Mouse (Mus musculus) heart, embryonic 12.5 days (tissue): ENCODE measurements around the gene Dennd1a. TPM values are rescaled to one million over a fixed set of nuclear protein-coding genes. Genes with fewer than 3 reads are reported as not detected.

Experiments
- ATAC-seq: fragments of 200-750 bp; cut with Nextera tagmentation; 2 replicates; pipeline ENCODE4 v1.8.0; 2017; ENCODE audit warnings: moderate TSS enrichment, moderate library complexity; ENCODE audit not compliant: insufficient number of reproducible peaks, low FRiP score
- H3K27ac ChIP-seq: fragments of 300-500 bp; sonication (generic); 2 replicates; pipeline ENCODE4 v1.5.1; 2016; ENCODE audit warnings: mild to moderate bottlenecking, moderate library complexity; ENCODE audit not compliant: poor library complexity, severe bottlenecking
- H3K27me3 ChIP-seq: fragments of 300-500 bp; sonication (generic); replicated peaks from 2 replicates; pipeline ENCODE4 v1.6.1; 2016; ENCODE audit warnings: mild to moderate bottlenecking, moderate library complexity
- H3K36me3 ChIP-seq: fragments of 300-500 bp; sonication (generic); 2 replicates; pipeline ENCODE4 v1.6.1; 2016; ENCODE audit warnings: mild to moderate bottlenecking, moderate library complexity
- H3K4me1 ChIP-seq: fragments of 300-500 bp; sonication (generic); replicated peaks from 2 replicates; pipeline ENCODE4 v1.6.1; 2016; ENCODE audit warnings: mild to moderate bottlenecking
- H3K4me2 ChIP-seq: fragments of 300-500 bp; sonication (generic); 2 replicates; pipeline ENCODE4 v1.6.1; 2016; ENCODE audit warnings: mild to moderate bottlenecking, moderate library complexity
- H3K4me3 ChIP-seq: fragments of 300-500 bp; sonication (generic); 2 replicates; pipeline ENCODE4 v1.5.1; 2016; ENCODE audit warnings: mild to moderate bottlenecking
- H3K9ac ChIP-seq: fragments of 300-500 bp; sonication (generic); 2 replicates; pipeline ENCODE4 v1.6.1; 2016; ENCODE audit warnings: mild to moderate bottlenecking, moderate library complexity
- H3K9me3 ChIP-seq: fragments of 300-500 bp; sonication (generic); replicated peaks from 2 replicates; pipeline ENCODE4 v1.6.1; 2016; ENCODE audit warnings: mild to moderate bottlenecking, moderate library complexity
- WGBS: fragments of 180-500 bp; shearing (Covaris S2); methylation state at CpG from one replicate; pipeline ENCODE4 v1.1.7; 2016; 5-methylcytosine and 5-hydroxymethylcytosine counted together
- polyA plus RNA-seq: library from polyadenylated mRNA; unstranded; fragments of >200 nt; fragmentation: Nextera tagmentation; extraction: Ambion mirVana; gene quantifications from 2 replicates; pipeline ENCODE4 v1.2.1, GENCODE M21; 2016

Dennd1a gene
- polyA plus RNA-seq, 1 experiment from 2014 or later = 15.8 TPM

DNA sequence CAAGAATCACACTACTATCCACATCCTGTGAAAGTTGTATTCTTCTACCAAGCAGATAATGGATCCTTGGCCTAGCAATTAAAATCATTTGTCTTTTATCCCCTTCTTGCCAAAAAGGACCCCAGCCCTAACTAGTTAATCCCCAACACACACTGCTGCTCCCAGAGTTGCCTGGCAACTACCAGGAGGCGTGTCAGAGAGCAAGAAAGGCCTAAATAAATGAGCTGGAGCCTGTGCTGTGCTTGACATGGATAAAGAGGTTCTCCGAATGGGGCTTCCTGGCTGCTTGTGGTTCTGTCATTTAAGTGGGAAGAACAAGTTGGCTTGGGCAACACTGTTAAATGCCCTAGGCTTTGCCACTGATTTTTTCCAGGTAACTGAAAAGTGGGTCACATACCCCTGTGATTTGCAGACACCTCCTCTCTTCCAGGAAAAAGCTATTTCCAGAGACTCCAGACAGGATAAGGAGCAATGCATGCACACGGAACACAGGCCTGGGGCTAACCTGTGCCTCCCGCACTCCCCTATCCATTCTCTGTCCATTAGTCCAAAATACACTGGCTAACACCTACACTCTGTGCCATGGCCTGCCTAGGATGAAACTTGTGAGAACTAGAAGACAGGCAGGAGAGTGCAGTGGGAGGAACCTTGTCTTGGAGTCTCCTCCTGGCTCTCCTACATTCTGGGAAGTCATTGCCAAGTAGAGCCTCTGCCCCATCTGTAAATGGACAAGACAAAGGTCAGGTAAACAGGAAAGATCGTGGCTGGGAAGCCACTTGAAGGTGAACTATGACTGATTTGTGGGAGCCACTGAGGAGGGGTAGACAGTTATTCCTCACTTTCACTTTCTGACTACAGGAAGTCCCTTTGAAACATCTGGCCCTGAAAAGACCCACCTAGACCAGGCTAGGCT is 355.9 kb downstream of the Dennd1a start:
- WGBS = 68% methylated on average over 5 of the region's 5 CpGs
- Histone ChIP-seq H3K4me2 (no peak overlapping the region), H3K27me3 (no peaks in the 10 kb centered on the region), H3K27ac (no peak overlapping the region), H3K4me3 (no peak overlapping the region), H3K9ac (no peak overlapping the region), H3K4me1 (peaks cover 3% of the 10 kb centered on the region; the same call in 1 of the 2 replicates), H3K9me3 (no peaks in the 10 kb centered on the region), H3K36me3 (peaks cover 3% of the 10 kb centered on the region; the same call in 1 of the 2 replicates)
- ATAC-seq = no peak

DNA sequence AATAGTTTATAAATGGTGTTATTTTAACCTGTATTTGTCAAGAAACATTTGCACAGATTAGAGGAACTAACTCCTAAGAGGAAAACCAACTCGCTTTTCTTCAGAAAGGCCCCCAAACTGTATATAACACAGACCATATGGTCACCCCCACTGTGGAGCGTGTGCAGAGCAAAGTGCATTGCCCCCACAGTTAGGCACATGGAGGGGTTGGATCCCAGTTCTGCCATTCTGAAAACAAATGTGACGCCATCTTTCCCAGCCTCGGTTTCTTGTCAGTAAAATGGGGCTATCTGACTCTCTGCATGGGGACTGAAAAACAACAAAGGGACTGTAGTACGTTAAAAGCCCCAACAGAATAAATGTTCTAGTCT is 361.1 kb downstream of the Dennd1a start:
- H3K9ac ChIP-seq = no peak overlapping the region
- no peak overlapping the region for H3K4me2 ChIP-seq
- H3K27me3 ChIP-seq = no peaks in the 10 kb centered on the region
- ATAC-seq = no peak
- peaks cover 3% of the 10 kb centered on the region; the same call in 1 of the 2 replicates for H3K4me1 ChIP-seq
- H3K4me3 ChIP-seq = no peak overlapping the region
- no peaks in the 10 kb centered on the region for H3K36me3 ChIP-seq
- H3K9me3 ChIP-seq = no peaks in the 10 kb centered on the region
- 65% methylated on average over 5 of the region's 5 CpGs for WGBS
- no peak overlapping the region for H3K27ac ChIP-seq

DNA sequence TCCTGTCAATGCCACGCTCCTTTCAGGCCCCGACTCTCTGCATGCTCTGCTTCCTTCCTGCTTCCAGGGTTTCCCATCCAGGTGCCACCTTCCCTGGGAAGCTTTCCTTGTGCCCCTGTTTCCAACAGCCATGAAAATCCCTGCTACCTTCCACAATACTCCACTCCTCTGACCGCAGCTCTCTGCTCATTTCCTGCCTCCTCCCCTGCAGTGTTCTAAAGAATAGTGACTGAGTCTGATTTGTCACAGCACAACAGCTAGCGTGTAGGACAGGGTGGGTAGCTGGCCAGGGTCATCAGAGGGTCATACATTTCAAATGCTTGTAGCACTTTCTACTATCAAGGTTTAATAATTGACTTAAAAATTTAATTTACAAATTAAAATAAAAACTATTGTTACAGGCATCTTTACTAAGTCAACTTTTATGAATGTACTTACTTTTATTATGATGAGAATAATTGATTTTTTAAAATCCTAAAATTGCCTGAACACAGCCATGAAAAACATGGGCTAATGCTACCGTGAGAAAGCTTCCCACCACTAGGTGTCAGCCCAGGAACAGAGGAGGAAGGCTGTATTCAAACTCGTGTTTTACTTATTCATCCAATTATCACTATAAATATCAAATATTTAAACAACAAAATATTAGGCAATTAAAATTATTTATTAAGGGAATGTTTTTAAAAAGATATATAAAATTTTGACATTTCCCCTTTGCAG is 361.6 kb downstream of the Dennd1a start:
- no peak for ATAC-seq
- 36% methylated on average over 6 of the region's 6 CpGs for WGBS
- H3K36me3 ChIP-seq = no peaks in the 10 kb centered on the region
- no peaks in the 10 kb centered on the region for H3K27me3 ChIP-seq
- no peak overlapping the region for H3K27ac ChIP-seq
- peaks cover 3% of the 10 kb centered on the region; the same call in 1 of the 2 replicates for H3K4me1 ChIP-seq
- no peaks in the 10 kb centered on the region for H3K9me3 ChIP-seq
- H3K4me3 ChIP-seq = no peak overlapping the region
- H3K4me2 ChIP-seq = no peak overlapping the region
- no peak overlapping the region for H3K9ac ChIP-seq

DNA sequence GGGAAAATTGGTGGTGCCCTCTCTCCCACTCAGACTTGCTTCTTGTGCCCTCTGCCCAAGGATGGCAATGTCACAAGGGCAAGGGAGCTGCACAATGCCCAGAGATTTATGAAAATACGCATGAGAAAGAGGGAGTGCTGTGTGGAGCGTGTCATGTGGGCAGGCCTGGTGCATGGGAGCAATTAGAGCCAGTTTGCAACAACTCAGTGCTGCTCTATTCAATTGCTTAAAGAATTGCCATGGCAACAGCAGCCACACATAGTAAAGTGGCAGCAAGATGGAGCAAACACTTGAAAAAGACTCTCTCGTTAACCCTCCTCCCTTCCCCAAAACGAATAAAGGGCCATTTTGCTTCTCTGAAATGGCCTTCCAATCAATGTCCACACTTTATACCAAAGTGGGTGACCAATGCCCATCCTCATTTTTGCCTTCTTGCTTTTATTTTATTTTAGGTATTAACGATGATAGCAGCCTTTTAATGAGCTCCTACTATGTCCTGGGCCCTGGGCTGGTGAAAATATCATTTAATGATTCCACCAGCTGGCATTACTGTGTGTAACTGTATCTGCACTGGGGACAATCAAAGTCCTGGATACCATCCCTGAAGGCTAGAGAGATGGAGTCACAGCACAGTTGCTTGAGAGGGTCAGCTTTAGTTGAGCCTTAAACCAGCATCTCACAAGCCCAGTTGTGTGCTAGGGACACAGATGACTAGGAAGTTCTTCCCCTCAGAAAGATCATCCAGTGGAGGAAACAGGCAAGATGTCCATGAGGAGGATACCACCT is 378.3 kb downstream of the Dennd1a start:
- 80% methylated on average over 5 of the region's 5 CpGs for WGBS
- Histone ChIP-seq H3K27me3 (no peaks in the 10 kb centered on the region), H3K4me2 (no peak overlapping the region), H3K27ac (no peak overlapping the region), H3K36me3 (no peaks in the 10 kb centered on the region), H3K4me3 (no peak overlapping the region), H3K4me1 (peaks cover 8% of the 10 kb centered on the region), H3K9me3 (no peaks in the 10 kb centered on the region), H3K9ac (no peak overlapping the region)
- ATAC-seq = no peak

DNA sequence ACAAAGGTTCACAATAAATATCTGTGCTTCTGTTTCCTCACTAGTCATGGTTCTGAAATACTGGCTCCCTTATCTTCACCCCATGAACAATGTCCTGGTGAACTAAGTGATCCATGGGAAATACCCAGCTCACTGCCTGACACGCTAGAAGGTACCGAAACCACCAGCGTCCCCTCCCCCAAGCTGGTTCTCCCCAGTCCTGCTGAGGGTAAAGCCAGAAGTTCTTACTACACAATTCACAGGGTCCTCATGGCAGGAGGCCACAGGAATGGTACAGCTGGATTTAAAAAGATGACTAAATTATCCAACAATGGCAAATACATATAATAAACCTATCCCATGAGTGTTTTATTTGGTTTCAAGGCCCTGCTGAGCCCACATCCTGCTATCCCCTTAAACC is 378.9 kb downstream of the Dennd1a start:
- no peak overlapping the region for H3K4me3 ChIP-seq
- 88% methylated on average over 3 of the region's 3 CpGs for WGBS
- H3K4me1 ChIP-seq = peaks cover 8% of the 10 kb centered on the region
- no peak overlapping the region for H3K9ac ChIP-seq
- no peak overlapping the region for H3K27ac ChIP-seq
- H3K9me3 ChIP-seq = no peaks in the 10 kb centered on the region
- no peak overlapping the region for H3K4me2 ChIP-seq
- H3K36me3 ChIP-seq = no peaks in the 10 kb centered on the region
- no peak for ATAC-seq
- no peaks in the 10 kb centered on the region for H3K27me3 ChIP-seq

GRCm38 (mm10) chr2:37906261-37906660 is 380.9 kb downstream of the Dennd1a start:
- 70% methylated on average over 2 of the region's 2 CpGs for WGBS
- no peak for ATAC-seq

GRCm38 (mm10) chr2:37903286-37903685 is 383.9 kb downstream of the Dennd1a start:
- Histone ChIP-seq H3K4me1 (peaks cover 8% of the 10 kb centered on the region), H3K27me3 (no peaks in the 10 kb centered on the region), H3K36me3 (no peaks in the 10 kb centered on the region), H3K4me3 (no peak overlapping the region), H3K4me2 (no peak overlapping the region), H3K27ac (no peak overlapping the region), H3K9me3 (no peaks in the 10 kb centered on the region), H3K9ac (no peak overlapping the region)
- no peak for ATAC-seq
- 83% methylated on average over 8 of the region's 8 CpGs for WGBS

More at GRCm38 (mm10) chr2:37906261-37906660, 380.9 kb downstream of the Dennd1a start:
- peaks cover 8% of the 10 kb centered on the region for H3K4me1 ChIP-seq
- no peaks in the 10 kb centered on the region for H3K9me3 ChIP-seq
- H3K4me3 ChIP-seq = no peak overlapping the region
- H3K27ac ChIP-seq = no peak overlapping the region
- H3K27me3 ChIP-seq = no peaks in the 10 kb centered on the region
- no peak overlapping the region for H3K4me2 ChIP-seq
- H3K9ac ChIP-seq = no peak overlapping the region
- no peaks in the 10 kb centered on the region for H3K36me3 ChIP-seq

GRCm38 (mm10) chr2:37883214-37883613 is 404.0 kb downstream of the Dennd1a start:
- H3K4me2 ChIP-seq = no peak overlapping the region
- ATAC-seq = no peak
- H3K4me3 ChIP-seq = no peak overlapping the region
- 85% methylated on average over 3 of the region's 3 CpGs for WGBS
- H3K9me3 ChIP-seq = 0 out of 2 replicates have a peak, but pooled peaks cover 2% of the 10 kb centered on the region
- no peaks in the 10 kb centered on the region; the same call in 1 of the 2 replicates for H3K27me3 ChIP-seq
- H3K27ac ChIP-seq = no peak overlapping the region
- no peaks in the 10 kb centered on the region for H3K4me1 ChIP-seq
- no peak overlapping the region for H3K9ac ChIP-seq
- no peaks in the 10 kb centered on the region for H3K36me3 ChIP-seq

GRCm38 (mm10) chr2:37881262-37881913 is 405.8 kb downstream of the Dennd1a start:
- ATAC-seq = no peak
- Histone ChIP-seq H3K4me3 (no peak overlapping the region), H3K4me1 (no peaks in the 10 kb centered on the region), H3K27me3 (no peaks in the 10 kb centered on the region; the same call in 1 of the 2 replicates), H3K4me2 (no peak overlapping the region), H3K9me3 (0 out of 2 replicates have a peak, but pooled peaks cover 2% of the 10 kb centered on the region), H3K36me3 (no peaks in the 10 kb centered on the region), H3K9ac (no peak overlapping the region), H3K27ac (no peak overlapping the region)
- 63% methylated on average over 5 of the region's 5 CpGs for WGBS

GRCm38 (mm10) chr2:37879697-37880096 is 407.5 kb downstream of the Dennd1a start:
- H3K9me3 ChIP-seq = no peaks in the 10 kb centered on the region
- no peak overlapping the region for H3K27ac ChIP-seq
- H3K9ac ChIP-seq = no peak overlapping the region
- H3K27me3 ChIP-seq = no peaks in the 10 kb centered on the region; the same call in 1 of the 2 replicates
- H3K36me3 ChIP-seq = no peaks in the 10 kb centered on the region
- no peak for ATAC-seq
- no peaks in the 10 kb centered on the region for H3K4me1 ChIP-seq
- WGBS = 55% methylated on average over 4 of the region's 4 CpGs
- no peak overlapping the region for H3K4me3 ChIP-seq
- no peak overlapping the region for H3K4me2 ChIP-seq
